Mouse (Mus musculus): ENCODE measurements around the gene Togaram2. TPM values are rescaled to one million over a fixed set of nuclear protein-coding genes. Genes with fewer than 3 reads are reported as not detected.

Togaram2 gene
- polyA plus RNA-seq, 1 experiment from 2014 or later, result 0.24 TPM

GRCm38 (mm10) chr17:71689903-71690302 lies 16.8 kb downstream of the Togaram2 start:
- no peak for ATAC-seq (replicated peaks; ENCODE audit: low FRiP score, low TSS enrichment, low read depth)

GRCm38 (mm10) chr17:71691361-71691875 lies 18.4 kb downstream of the Togaram2 start:
- no peaks in the 10 kb centered on the region for H3K9me3 ChIP-seq (ENCODE audit: control insufficient read depth, low read length)
- no peak for ATAC-seq (replicated peaks; ENCODE audit: low FRiP score, low TSS enrichment, low read depth)
- 64% methylated on average over 11 of the region's 11 CpGs for WGBS
- DNase-seq (ENCODE audit: low spot score), result no peak
- H3K4me1 ChIP-seq (replicated peaks; ENCODE audit: control insufficient read depth, insufficient read depth, low read length), result no peaks in the 10 kb centered on the region
- no peaks in the 10 kb centered on the region for H3K27me3 ChIP-seq (replicated peaks; ENCODE audit: control insufficient read depth, insufficient read depth, low read length)
- no peak overlapping the region for H3K9ac ChIP-seq (ENCODE audit: low read length)
- no peaks in the 10 kb centered on the region for H3K36me3 ChIP-seq (ENCODE audit: control insufficient read depth, insufficient read depth, low read length)
- no peak overlapping the region for H3K4me3 ChIP-seq (ENCODE audit: low read depth, low read length)
- H3K4me2 ChIP-seq (ENCODE audit: low read length), result no peak overlapping the region
- no peak overlapping the region for H3K27ac ChIP-seq (ENCODE audit: low read depth)

More at GRCm38 (mm10) chr17:71689903-71690302, 16.8 kb downstream of the Togaram2 start:
- Histone ChIP-seq H3K4me3 (ENCODE audit: low read depth, low read length) (no peak overlapping the region), H3K27ac (ENCODE audit: low read depth) (no peak overlapping the region), H3K9me3 (ENCODE audit: control insufficient read depth, low read length) (no peaks in the 10 kb centered on the region), H3K27me3 (replicated peaks; ENCODE audit: control insufficient read depth, insufficient read depth, low read length) (no peaks in the 10 kb centered on the region), H3K9ac (ENCODE audit: low read length) (no peak overlapping the region), H3K4me2 (ENCODE audit: low read length) (no peak overlapping the region), H3K36me3 (ENCODE audit: control insufficient read depth, insufficient read depth, low read length) (no peaks in the 10 kb centered on the region), H3K4me1 (replicated peaks; ENCODE audit: control insufficient read depth, insufficient read depth, low read length) (no peaks in the 10 kb centered on the region)
- WGBS, result 55% methylated on average over 5 of the region's 5 CpGs
- no peak for DNase-seq (ENCODE audit: low spot score)

GRCm38 (mm10) chr17:71693313-71693712 lies 20.3 kb downstream of the Togaram2 start:
- no peak overlapping the region for H3K9ac ChIP-seq (ENCODE audit: low read length)
- H3K4me2 ChIP-seq (ENCODE audit: low read length), result no peak overlapping the region
- DNase-seq (ENCODE audit: low spot score), result no peak
- ATAC-seq (replicated peaks; ENCODE audit: low FRiP score, low TSS enrichment, low read depth), result no peak
- WGBS, result 31% methylated on average over 5 of the region's 5 CpGs
- H3K27ac ChIP-seq (ENCODE audit: low read depth), result no peak overlapping the region
- no peaks in the 10 kb centered on the region for H3K27me3 ChIP-seq (replicated peaks; ENCODE audit: control insufficient read depth, insufficient read depth, low read length)
- H3K4me3 ChIP-seq (ENCODE audit: low read depth, low read length), result no peak overlapping the region
- no peaks in the 10 kb centered on the region for H3K4me1 ChIP-seq (replicated peaks; ENCODE audit: control insufficient read depth, insufficient read depth, low read length)
- H3K36me3 ChIP-seq (ENCODE audit: control insufficient read depth, insufficient read depth, low read length), result no peaks in the 10 kb centered on the region
- no peaks in the 10 kb centered on the region for H3K9me3 ChIP-seq (ENCODE audit: control insufficient read depth, low read length)

GRCm38 (mm10) chr17:71693780-71694179 lies 20.7 kb downstream of the Togaram2 start:
- ATAC-seq (replicated peaks; ENCODE audit: low FRiP score, low TSS enrichment, low read depth), result no peak
- no peak overlapping the region for H3K27ac ChIP-seq (ENCODE audit: low read depth)
- WGBS, result 64% methylated on average over 8 of the region's 8 CpGs
- no peaks in the 10 kb centered on the region for H3K9me3 ChIP-seq (ENCODE audit: control insufficient read depth, low read length)
- no peak for DNase-seq (ENCODE audit: low spot score)
- H3K4me1 ChIP-seq (replicated peaks; ENCODE audit: control insufficient read depth, insufficient read depth, low read length), result no peaks in the 10 kb centered on the region
- H3K4me3 ChIP-seq (ENCODE audit: low read depth, low read length), result no peak overlapping the region
- H3K9ac ChIP-seq (ENCODE audit: low read length), result no peak overlapping the region
- no peaks in the 10 kb centered on the region for H3K36me3 ChIP-seq (ENCODE audit: control insufficient read depth, insufficient read depth, low read length)
- no peaks in the 10 kb centered on the region for H3K27me3 ChIP-seq (replicated peaks; ENCODE audit: control insufficient read depth, insufficient read depth, low read length)
- no peak overlapping the region for H3K4me2 ChIP-seq (ENCODE audit: low read length)

- H3K4me1 ChIP-seq (replicated peaks; ENCODE audit: control insufficient read depth, insufficient read depth, low read length), result no peaks in the 10 kb centered on the region
- H3K4me3 ChIP-seq (ENCODE audit: low read depth, low read length), result no peak overlapping the region
- no peaks in the 10 kb centered on the region for H3K27me3 ChIP-seq (replicated peaks; ENCODE audit: control insufficient read depth, insufficient read depth, low read length)
- DNase-seq (ENCODE audit: low spot score) (no peak), ATAC-seq (replicated peaks; ENCODE audit: low FRiP score, low TSS enrichment, low read depth) (no peak)
- H3K4me2 ChIP-seq (ENCODE audit: low read length), result no peak overlapping the region
- H3K27ac ChIP-seq (ENCODE audit: low read depth), result no peak overlapping the region
- H3K9me3 ChIP-seq (ENCODE audit: control insufficient read depth, low read length), result no peaks in the 10 kb centered on the region
- 84% methylated on average over 8 of the region's 8 CpGs for WGBS
- no peaks in the 10 kb centered on the region for H3K36me3 ChIP-seq (ENCODE audit: control insufficient read depth, insufficient read depth, low read length)
- H3K9ac ChIP-seq (ENCODE audit: low read length), result no peak overlapping the region
Measured at GRCm38 (mm10) chr17:71695151-71695550, 22.1 kb downstream of the Togaram2 start.

- 76% methylated on average over 15 of the region's 15 CpGs for WGBS
- Histone ChIP-seq H3K4me3 (ENCODE audit: low read depth, low read length) (no peak overlapping the region), H3K4me1 (replicated peaks; ENCODE audit: control insufficient read depth, insufficient read depth, low read length) (no peaks in the 10 kb centered on the region), H3K27ac (ENCODE audit: low read depth) (no peak overlapping the region), H3K27me3 (replicated peaks; ENCODE audit: control insufficient read depth, insufficient read depth, low read length) (no peaks in the 10 kb centered on the region), H3K9ac (ENCODE audit: low read length) (no peak overlapping the region), H3K36me3 (ENCODE audit: control insufficient read depth, insufficient read depth, low read length) (no peaks in the 10 kb centered on the region), H3K9me3 (ENCODE audit: control insufficient read depth, low read length) (no peaks in the 10 kb centered on the region), H3K4me2 (ENCODE audit: low read length) (no peak overlapping the region)
- no peak for ATAC-seq (replicated peaks; ENCODE audit: low FRiP score, low TSS enrichment, low read depth)
- DNase-seq (ENCODE audit: low spot score), result no peak
Measured at GRCm38 (mm10) chr17:71695716-71696315, 22.8 kb downstream of the Togaram2 start.

- no peaks in the 10 kb centered on the region for H3K4me1 ChIP-seq (replicated peaks; ENCODE audit: control insufficient read depth, insufficient read depth, low read length)
- ATAC-seq (replicated peaks; ENCODE audit: low FRiP score, low TSS enrichment, low read depth) (no peak), DNase-seq (ENCODE audit: low spot score) (no peak)
- no peaks in the 10 kb centered on the region for H3K27me3 ChIP-seq (replicated peaks; ENCODE audit: control insufficient read depth, insufficient read depth, low read length)
- H3K27ac ChIP-seq (ENCODE audit: low read depth), result no peak overlapping the region
- H3K9ac ChIP-seq (ENCODE audit: low read length), result no peak overlapping the region
- no peaks in the 10 kb centered on the region for H3K36me3 ChIP-seq (ENCODE audit: control insufficient read depth, insufficient read depth, low read length)
- 80% methylated on average over 5 of the region's 5 CpGs for WGBS
- no peaks in the 10 kb centered on the region for H3K9me3 ChIP-seq (ENCODE audit: control insufficient read depth, low read length)
- no peak overlapping the region for H3K4me3 ChIP-seq (ENCODE audit: low read depth, low read length)
- H3K4me2 ChIP-seq (ENCODE audit: low read length), result no peak overlapping the region
Measured at GRCm38 (mm10) chr17:71696396-71696795, 23.3 kb downstream of the Togaram2 start.

GRCm38 (mm10) chr17:71697896-71698618 lies 25.0 kb downstream of the Togaram2 start:
- H3K4me1 ChIP-seq (replicated peaks; ENCODE audit: control insufficient read depth, insufficient read depth, low read length), result no peaks in the 10 kb centered on the region
- no peak overlapping the region for H3K4me3 ChIP-seq (ENCODE audit: low read depth, low read length)
- no peaks in the 10 kb centered on the region for H3K36me3 ChIP-seq (ENCODE audit: control insufficient read depth, insufficient read depth, low read length)
- no peak for DNase-seq (ENCODE audit: low spot score)
- no peaks in the 10 kb centered on the region for H3K27me3 ChIP-seq (replicated peaks; ENCODE audit: control insufficient read depth, insufficient read depth, low read length)
- ATAC-seq (replicated peaks; ENCODE audit: low FRiP score, low TSS enrichment, low read depth), result no peak
- no peak overlapping the region for H3K9ac ChIP-seq (ENCODE audit: low read length)
- no peaks in the 10 kb centered on the region for H3K9me3 ChIP-seq (ENCODE audit: control insufficient read depth, low read length)
- no peak overlapping the region for H3K4me2 ChIP-seq (ENCODE audit: low read length)
- no peak overlapping the region for H3K27ac ChIP-seq (ENCODE audit: low read depth)
- WGBS, result 74% methylated on average over 11 of the region's 11 CpGs

- ATAC-seq (replicated peaks; ENCODE audit: low FRiP score, low TSS enrichment, low read depth) (no peak), DNase-seq (ENCODE audit: low spot score) (no peak)
Measured at GRCm38 (mm10) chr17:71698619-71698956, 25.5 kb downstream of the Togaram2 start.

More at GRCm38 (mm10) chr17:71698619-71698956, 25.5 kb downstream of the Togaram2 start:
- H3K9ac ChIP-seq (ENCODE audit: low read length), result no peak overlapping the region
- H3K9me3 ChIP-seq (ENCODE audit: control insufficient read depth, low read length), result no peaks in the 10 kb centered on the region
- no peak overlapping the region for H3K27ac ChIP-seq (ENCODE audit: low read depth)
- H3K27me3 ChIP-seq (replicated peaks; ENCODE audit: control insufficient read depth, insufficient read depth, low read length), result no peaks in the 10 kb centered on the region
- no peak overlapping the region for H3K4me2 ChIP-seq (ENCODE audit: low read length)
- H3K4me1 ChIP-seq (replicated peaks; ENCODE audit: control insufficient read depth, insufficient read depth, low read length), result no peaks in the 10 kb centered on the region
- H3K4me3 ChIP-seq (ENCODE audit: low read depth, low read length), result no peak overlapping the region
- 90% methylated on average over 11 of the region's 11 CpGs for WGBS
- no peaks in the 10 kb centered on the region for H3K36me3 ChIP-seq (ENCODE audit: control insufficient read depth, insufficient read depth, low read length)
